Mouse (Mus musculus) olfactory bulb, adult 2 months (tissue): ENCODE measurements around the gene Rtel1.

Experiments
- CTCF ChIP-seq: fragments of 200-500 bp; IDR thresholded peaks from 2 replicates; pipeline ENCODE4 v1.5.1; 2012; ENCODE audit warnings: low read depth, mild to moderate bottlenecking, low read length, moderate library complexity; ENCODE audit not compliant: insufficient read depth
- POLR2A ChIP-seq: fragments of 200-500 bp; IDR thresholded peaks from 2 replicates; pipeline ENCODE4 v1.6.1; 2012; ENCODE audit warnings: mild to moderate bottlenecking, low read depth, low read length, moderate library complexity; ENCODE audit not compliant: insufficient read depth

GRCm38 (mm10) chr2:181390136-181390870 is 70.8 kb downstream of the Rtel1 start:
- TF ChIP-seq CTCF (no peak), POLR2A (no peak)
